Mouse (Mus musculus): ENCODE measurements at regions not wholly inside any gene's neighbourhood (a gene's known extent, or its start where the extent isn't known, plus 50 kb on each side); places are given as distances from the start of the nearest gene placed in this dataset.
"Not testable (repeated sequence)": the region's sequence is repeated elsewhere in the genome, so short reads cannot be mapped to it uniquely, and the experiment has no call there.

DNA sequence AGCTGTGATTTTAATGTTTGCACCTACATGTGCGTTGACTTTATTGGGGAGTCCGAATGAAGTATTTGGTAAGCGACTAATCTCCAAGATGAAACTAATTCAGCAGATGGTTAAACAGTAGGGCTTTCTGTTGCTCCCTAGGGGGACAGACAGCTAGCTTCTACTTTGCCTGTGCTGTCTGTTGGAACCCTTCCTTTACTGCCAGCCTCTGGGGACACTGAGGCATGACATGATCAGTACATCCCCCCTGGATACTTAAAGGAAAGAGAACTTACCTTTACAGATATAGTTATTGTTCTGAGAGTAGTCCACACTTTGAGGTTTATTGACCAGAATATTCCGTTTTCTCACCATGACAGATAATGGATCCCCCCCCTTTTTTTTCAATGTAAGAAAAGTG lies 289.8 kb upstream of the Ift57 start:
- no peak for DNase-seq (ENCODE audit: low spot score in 2 of 2)

DNA sequence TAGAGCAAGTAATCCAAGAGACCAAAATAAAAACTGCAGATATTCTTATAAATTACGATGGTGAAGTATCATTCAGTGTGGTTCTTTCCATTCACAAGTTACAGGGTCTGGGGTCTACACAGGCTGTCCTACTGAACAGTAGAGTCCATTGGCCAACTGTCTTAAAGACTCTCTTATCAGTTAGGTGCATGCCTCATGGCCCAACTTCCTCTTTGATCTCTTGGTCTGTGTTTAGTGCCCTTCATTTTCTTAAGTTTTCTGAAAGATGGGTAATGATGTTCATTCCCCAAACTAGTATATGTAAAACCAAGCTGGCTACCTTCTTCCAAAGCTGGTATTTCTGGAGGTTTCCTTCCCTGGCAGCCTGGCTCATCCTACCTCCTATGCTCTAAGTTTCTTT lies 268.7 kb upstream of the Ift57 start:
- no peak for DNase-seq (ENCODE audit: low spot score in 2 of 2)

GRCm38 (mm10) chr16:49431902-49432301 lies 267.1 kb upstream of the Ift57 start:
- DNase-seq (ENCODE audit: low spot score in 2 of 2) = no peak

DNA sequence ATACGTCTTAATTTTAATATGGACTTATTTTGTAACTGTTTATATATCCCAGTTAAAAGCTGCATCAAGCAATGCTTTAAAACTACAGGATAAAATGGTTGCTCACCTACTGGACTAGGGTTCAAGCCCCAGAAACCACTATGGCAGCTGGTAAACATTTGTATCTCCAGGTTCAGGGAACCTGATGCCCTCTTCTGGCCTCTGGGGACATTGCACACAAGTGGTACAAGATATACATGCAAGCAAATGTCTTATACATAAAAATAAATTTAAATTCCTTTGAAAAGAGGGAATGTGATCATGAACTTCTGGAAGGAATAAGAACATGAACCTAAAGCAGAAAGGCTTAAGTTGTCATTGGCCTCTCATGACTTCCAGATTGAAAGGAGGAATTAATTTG lies 257.8 kb upstream of the Ift57 start:
- DNase-seq (ENCODE audit: low spot score in 2 of 2) = no peak

DNA sequence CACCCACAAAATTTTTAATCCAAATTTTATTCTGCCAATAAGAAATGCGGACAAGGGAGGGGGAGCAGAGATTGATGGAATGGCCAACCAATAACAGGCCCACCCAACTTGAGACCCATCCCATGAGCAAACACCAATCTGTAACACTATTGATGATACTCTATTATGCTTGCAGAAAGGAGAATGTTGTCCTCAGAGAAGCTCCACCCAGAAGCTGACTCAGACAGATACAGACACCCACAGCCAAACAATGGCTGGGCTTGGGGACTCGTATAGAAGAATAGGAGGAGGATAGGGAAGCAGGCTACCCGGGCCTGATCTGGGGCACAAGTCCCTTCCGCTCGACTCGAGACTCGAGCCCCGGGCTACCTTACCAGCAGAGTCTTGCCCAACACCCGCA lies 251.7 kb upstream of the Ift57 start:
- not testable (repeated sequence) for DNase-seq (ENCODE audit: low spot score in 2 of 2)

DNA sequence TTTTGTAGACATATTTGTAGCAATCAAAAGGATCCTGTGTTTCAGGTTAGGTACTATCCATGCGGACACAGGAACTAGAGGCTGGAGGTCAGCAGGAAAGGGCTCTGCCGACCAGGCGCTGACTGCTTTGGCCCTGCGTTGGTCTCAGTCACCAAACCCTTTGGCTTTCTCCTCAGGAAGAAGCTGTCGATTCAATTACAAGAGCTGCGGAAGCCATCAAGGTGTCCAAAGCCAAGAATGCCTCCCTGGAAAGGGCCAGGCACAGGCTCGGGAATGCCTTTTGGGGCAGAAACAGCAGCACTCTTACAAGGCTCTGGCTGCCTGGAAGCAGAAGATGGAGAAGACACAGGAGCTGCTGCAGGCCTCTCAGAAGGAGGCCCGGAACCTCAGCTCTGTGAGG lies 205.2 kb upstream of the Ift57 start:
- no peak for DNase-seq (ENCODE audit: low spot score in 2 of 2)

GRCm38 (mm10) chr16:49497521-49498010 lies 201.5 kb upstream of the Ift57 start:
- DNase-seq (ENCODE audit: low spot score in 2 of 2) = no peak

DNA sequence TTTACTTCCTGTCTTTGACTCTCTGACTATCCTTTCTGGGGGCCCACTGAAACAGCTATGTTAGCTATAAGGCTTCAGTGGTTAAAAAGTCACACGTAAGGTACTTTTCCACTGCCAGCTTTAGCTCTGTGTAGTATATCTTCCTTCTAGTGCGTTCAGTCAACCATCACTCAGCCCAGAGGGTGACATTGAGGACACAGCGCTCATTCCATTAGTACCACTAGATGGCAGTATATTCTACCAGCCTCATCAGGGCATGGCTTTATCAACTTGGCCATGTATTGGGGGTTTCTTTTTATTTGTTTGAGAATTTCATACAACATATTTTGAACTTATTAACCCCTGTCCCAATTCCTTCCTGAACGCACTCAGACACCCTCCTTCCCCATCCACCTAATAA lies 198.2 kb upstream of the Ift57 start:
- DNase-seq (ENCODE audit: low spot score in 2 of 2) = no peak

DNA sequence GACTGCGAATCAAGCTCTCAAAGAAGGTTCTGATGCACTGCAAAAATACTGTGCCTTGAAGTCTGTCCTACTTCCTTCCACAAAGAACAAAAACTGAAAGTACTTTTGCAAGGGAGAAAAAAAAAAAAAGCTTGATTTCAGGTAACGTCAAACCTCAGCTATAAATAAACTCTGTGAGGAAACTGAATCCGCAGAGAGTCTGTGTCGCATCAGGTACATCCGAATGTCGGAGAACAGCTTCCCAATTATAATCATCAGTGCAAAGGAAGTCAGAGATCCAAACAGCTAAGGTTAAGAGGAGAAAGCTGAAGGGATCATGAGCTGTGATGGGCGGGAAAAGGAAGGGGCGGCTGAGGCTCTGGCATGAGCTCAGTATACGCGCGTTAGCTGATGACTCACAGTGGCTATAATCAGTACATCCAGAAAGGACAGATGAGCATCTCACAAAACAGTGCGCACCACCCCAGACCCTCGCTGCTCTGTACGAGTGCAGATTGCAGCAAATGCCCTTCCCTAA lies 195.1 kb upstream of the Ift57 start:
- DNase-seq (ENCODE audit: low spot score in 2 of 2) = no peak

DNA sequence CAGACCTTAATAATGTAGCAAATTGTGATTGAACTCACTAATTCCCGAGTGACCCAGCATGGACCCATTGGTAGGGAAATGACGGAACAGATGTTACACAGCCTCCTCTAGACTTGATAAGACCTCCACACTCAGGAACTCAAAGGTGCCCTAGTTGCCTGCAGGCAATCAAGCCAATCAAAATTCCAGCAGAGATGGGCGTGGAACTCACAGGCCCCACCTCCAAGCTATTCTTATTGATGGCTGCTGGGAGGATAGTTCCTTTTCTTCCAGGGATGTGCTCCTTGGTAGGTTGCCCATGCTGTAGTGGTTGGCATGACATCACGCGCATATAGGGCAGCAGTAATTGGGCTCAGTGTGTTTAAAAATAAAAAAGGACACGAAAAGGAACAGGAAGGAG lies 194.4 kb upstream of the Ift57 start:
- no peak for DNase-seq (ENCODE audit: low spot score in 2 of 2)

- no peak for DNase-seq (ENCODE audit: low spot score in 2 of 2)
Observed at GRCm38 (mm10) chr16:49505271-49505670, 193.8 kb upstream of the Ift57 start.

DNA sequence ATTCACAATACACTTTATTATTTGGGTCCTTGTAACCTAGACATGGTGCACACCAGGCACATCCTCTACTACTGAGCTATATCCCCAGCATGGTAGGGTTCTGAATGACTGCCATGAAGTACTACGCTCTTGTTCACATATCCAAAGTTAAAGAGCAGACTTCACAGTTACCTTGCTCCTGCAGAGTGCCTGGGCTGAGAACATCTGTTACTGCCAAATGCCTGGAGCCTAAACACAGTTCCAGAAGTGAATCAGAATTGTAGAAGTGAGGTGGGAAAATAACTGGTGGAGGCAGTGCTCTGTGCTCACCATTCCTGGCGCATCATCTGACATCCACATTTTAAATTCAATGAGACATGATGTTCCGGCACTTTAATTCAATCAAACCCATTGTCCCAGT lies 180.2 kb upstream of the Ift57 start:
- no peak for DNase-seq (ENCODE audit: low spot score in 2 of 2)

DNA sequence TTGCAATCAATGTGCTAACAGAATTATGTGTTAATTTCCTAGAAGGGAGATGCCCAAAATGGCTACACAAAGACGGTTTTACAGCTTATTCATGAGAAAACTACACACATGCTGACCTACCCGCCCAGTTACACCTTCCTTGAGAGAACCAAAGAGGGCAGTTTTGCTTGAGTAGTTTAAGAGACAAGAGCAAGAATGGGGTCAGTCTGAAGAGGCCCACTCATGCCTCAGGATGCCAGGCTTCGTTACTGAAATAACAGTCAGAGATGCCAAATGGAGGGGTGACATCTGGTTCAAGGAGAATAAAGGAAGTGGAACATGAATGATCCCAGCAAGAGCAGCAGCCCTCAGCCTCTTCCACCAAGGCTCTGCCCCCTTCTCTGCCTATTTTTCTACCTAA lies 178.6 kb upstream of the Ift57 start:
- no peak for DNase-seq (ENCODE audit: low spot score in 2 of 2)

GRCm38 (mm10) chr16:49521685-49522084 lies 177.3 kb upstream of the Ift57 start:
- no peak for DNase-seq (ENCODE audit: low spot score in 2 of 2)

GRCm38 (mm10) chr16:49522576-49522975 lies 176.5 kb upstream of the Ift57 start:
- no peak for DNase-seq (ENCODE audit: low spot score in 2 of 2)

DNA sequence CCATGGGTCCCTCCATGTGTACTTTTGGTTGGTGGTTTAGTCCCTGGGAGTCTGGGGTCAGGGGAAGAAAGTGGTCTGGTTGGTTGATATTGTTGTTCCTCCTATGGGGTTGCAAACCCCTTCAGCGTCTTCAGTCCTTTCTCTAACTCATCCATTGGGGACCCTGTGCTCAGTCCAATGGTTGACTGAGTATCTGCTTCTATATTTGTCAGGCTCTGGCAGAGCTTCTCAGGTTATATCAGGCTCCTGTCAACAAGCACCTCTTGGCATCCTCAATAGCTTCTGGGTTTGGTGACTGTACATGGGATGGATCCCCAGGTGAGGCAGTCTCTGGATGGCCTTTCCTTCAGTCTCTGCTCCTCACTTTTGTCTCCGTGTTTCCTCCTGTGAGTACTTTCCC lies 170.4 kb upstream of the Ift57 start:
- not testable (repeated sequence) for DNase-seq (ENCODE audit: low spot score in 2 of 2)

- DNase-seq (ENCODE audit: low spot score in 2 of 2) = no peak
Observed at GRCm38 (mm10) chr16:49529060-49529459, 170.0 kb upstream of the Ift57 start.

DNA sequence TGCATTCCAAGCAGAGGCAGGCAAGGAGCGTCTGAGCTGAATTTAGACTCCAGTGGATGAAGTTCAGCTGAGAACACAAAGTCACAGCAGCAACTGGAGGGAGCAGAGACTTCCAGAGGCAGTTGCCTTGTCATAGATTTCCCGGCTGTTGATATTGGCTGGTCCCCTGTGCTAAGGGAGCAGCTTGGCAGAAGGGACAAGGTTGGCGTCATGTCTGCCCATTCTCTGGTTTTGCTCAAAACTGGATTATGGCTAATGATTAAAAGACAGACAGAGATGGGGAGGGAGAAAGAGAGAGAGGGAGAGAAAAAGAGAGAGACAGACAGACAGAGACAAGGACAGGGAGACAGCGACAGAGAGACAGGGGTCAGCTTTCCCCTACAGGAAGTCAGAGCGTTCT lies 169.0 kb upstream of the Ift57 start:
- DNase-seq (ENCODE audit: low spot score in 2 of 2) = no peak

GRCm38 (mm10) chr16:49532071-49532686 lies 166.9 kb upstream of the Ift57 start:
- no peak for DNase-seq (ENCODE audit: low spot score in 2 of 2)

GRCm38 (mm10) chr16:49533498-49533998 lies 165.5 kb upstream of the Ift57 start:
- DNase-seq (ENCODE audit: low spot score in 2 of 2) = no peak

DNA sequence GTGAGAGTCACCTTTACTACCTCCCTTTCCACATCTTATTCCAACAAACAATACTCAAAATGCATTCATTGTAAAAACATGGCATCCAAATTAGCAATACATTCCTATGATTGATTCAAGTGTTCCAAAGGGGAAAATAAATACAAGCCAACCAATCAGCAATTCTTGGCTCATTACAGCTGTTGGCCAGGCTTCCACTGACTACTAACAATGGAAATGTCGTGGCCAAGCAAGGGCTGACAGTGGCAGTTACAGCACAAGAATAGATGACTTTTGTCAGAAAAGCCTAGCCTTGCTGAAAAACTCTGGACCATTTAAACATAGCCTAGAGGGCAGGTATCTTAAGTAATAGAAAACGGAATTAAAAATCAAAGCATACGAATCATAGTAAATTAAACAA lies 148.8 kb upstream of the Ift57 start:
- no peak for DNase-seq (ENCODE audit: low spot score in 2 of 2)

- DNase-seq (ENCODE audit: low spot score in 2 of 2) = no peak
Observed at GRCm38 (mm10) chr16:49570031-49570430, 129.0 kb upstream of the Ift57 start.

- no peak for DNase-seq (ENCODE audit: low spot score in 2 of 2)
Observed at GRCm38 (mm10) chr16:49572485-49573170, 126.4 kb upstream of the Ift57 start.
